Mouse (Mus musculus) right cerebral cortex, postnatal 36 days (tissue): Measurements from ENCODE around the gene Ttc23.

Source experiments
- DNase-seq, 2 experiments: peaks; one replicate each; pipeline ENCODE4 v3.0.0; 2022; ENCODE audit warnings: low spot score in 2 of 2, mixed read lengths in 1 of 2

Gene Ttc23

GRCm38 (mm10) chr7:67647277-67647676 lies at the start of gene Ttc23:
Gene Ttc23 (plus strand): TSS chr7:67647410.
- DNase-seq = no peak

- peak; percentile 67 to 74 for DNase-seq
Measured at GRCm38 (mm10) chr7:67598050-67598449, 49.2 kb upstream of the Ttc23 start.

- DNase-seq = no peak
Measured at GRCm38 (mm10) chr7:67605114-67605513, 42.1 kb upstream of the Ttc23 start.

- no peak for DNase-seq
Measured at GRCm38 (mm10) chr7:67606250-67606649, 41.0 kb upstream of the Ttc23 start.

- DNase-seq = no peak
Measured at GRCm38 (mm10) chr7:67607669-67608347, 39.4 kb upstream of the Ttc23 start.

GRCm38 (mm10) chr7:67608348-67609024 lies 38.7 kb upstream of the Ttc23 start:
- no peak for DNase-seq

- DNase-seq = no peak
Measured at GRCm38 (mm10) chr7:67613795-67614463, 33.3 kb upstream of the Ttc23 start.

GRCm38 (mm10) chr7:67614464-67614861 lies 32.7 kb upstream of the Ttc23 start:
- no peak for DNase-seq

GRCm38 (mm10) chr7:67616890-67617289 lies 30.3 kb upstream of the Ttc23 start:
- no peak for DNase-seq

GRCm38 (mm10) chr7:67617646-67618045 lies 29.6 kb upstream of the Ttc23 start:
- DNase-seq = no peak

GRCm38 (mm10) chr7:67618316-67618715 lies 28.9 kb upstream of the Ttc23 start:
- DNase-seq = no peak

- peak in 1 of 2 experiments; percentile 30 for DNase-seq
Measured at GRCm38 (mm10) chr7:67619836-67620235, 27.4 kb upstream of the Ttc23 start.

GRCm38 (mm10) chr7:67622151-67622550 lies 25.1 kb upstream of the Ttc23 start:
- no peak for DNase-seq

GRCm38 (mm10) chr7:67626671-67627070 lies 20.5 kb upstream of the Ttc23 start:
- DNase-seq = no peak

GRCm38 (mm10) chr7:67629681-67630080 lies 17.5 kb upstream of the Ttc23 start:
- no peak for DNase-seq

- DNase-seq = peak; percentile 54 to 69
Measured at GRCm38 (mm10) chr7:67630817-67631216, 16.4 kb upstream of the Ttc23 start.

GRCm38 (mm10) chr7:67632380-67632779 lies 14.8 kb upstream of the Ttc23 start:
- DNase-seq = no peak

- no peak for DNase-seq
Measured at GRCm38 (mm10) chr7:67634210-67634609, 13.0 kb upstream of the Ttc23 start.

- DNase-seq = no peak
Measured at GRCm38 (mm10) chr7:67636161-67636560, 11.0 kb upstream of the Ttc23 start.

- no peak for DNase-seq
Measured at GRCm38 (mm10) chr7:67639006-67639405, 8.2 kb upstream of the Ttc23 start.

GRCm38 (mm10) chr7:67642955-67643354 lies 4.3 kb upstream of the Ttc23 start:
- DNase-seq = no peak

- DNase-seq = no peak
Measured at GRCm38 (mm10) chr7:67644291-67644690, 2.9 kb upstream of the Ttc23 start.
